Mouse (Mus musculus) myocyte (in vitro differentiated cells): ENCODE results near the gene Sox6.

Experiments
- E2F4 ChIP-seq: IDR thresholded peaks from one replicate; pipeline ENCODE4 v1.6.1; 2011; ENCODE audit warnings: mild to moderate bottlenecking, control low read depth, moderate library complexity; ENCODE audit not compliant: insufficient read depth
- MAX ChIP-seq: IDR thresholded peaks from one replicate; pipeline ENCODE4 v1.6.1; 2011; ENCODE audit warnings: low read depth, mild to moderate bottlenecking, control low read depth
- MYOD1 ChIP-seq, 3 experiments: IDR thresholded peaks; one replicate each; pipeline ENCODE4 v1.6.1; 2011; ENCODE audit warnings: control low read depth in 2 of 3, low read depth in 2 of 3, mild to moderate bottlenecking in 2 of 3, moderate library complexity in 1 of 3; ENCODE audit not compliant: insufficient read length in 2 of 3, control insufficient read depth in 1 of 3
- POLR2A ChIP-seq: IDR thresholded peaks from one replicate; pipeline ENCODE4 v1.6.1; 2011; ENCODE audit warnings: low read depth, mild to moderate bottlenecking, control low read depth, moderate library complexity; ENCODE audit not compliant: insufficient read length
- POLR2AphosphoS2 ChIP-seq: IDR thresholded peaks from one replicate; pipeline ENCODE4 v1.6.1; 2011; ENCODE audit warnings: low read depth, control low read depth; ENCODE audit not compliant: insufficient read length
- TCF12 ChIP-seq: IDR thresholded peaks from one replicate; pipeline ENCODE4 v1.6.1; 2011; ENCODE audit warnings: mild to moderate bottlenecking, control low read depth; ENCODE audit not compliant: poor library complexity, insufficient read depth, severe bottlenecking

GRCm38 (mm10) chr7:115576387-115576786, 462.2 kb downstream of the Sox6 start:
- TF ChIP-seq POLR2A (no peak), MYOD1 (IDR thresholded peaks at IDR 0.05; ENCODE audit: control insufficient read depth in 1 of 3, insufficient read length in 2 of 3, low read depth in 2 of 3) (no peak), TCF12 (no peak), POLR2AphosphoS2 (no peak), MAX (no peak), E2F4 (no peak)
